Mouse (Mus musculus): Measurements from ENCODE around the gene Pxt1.

DNA sequence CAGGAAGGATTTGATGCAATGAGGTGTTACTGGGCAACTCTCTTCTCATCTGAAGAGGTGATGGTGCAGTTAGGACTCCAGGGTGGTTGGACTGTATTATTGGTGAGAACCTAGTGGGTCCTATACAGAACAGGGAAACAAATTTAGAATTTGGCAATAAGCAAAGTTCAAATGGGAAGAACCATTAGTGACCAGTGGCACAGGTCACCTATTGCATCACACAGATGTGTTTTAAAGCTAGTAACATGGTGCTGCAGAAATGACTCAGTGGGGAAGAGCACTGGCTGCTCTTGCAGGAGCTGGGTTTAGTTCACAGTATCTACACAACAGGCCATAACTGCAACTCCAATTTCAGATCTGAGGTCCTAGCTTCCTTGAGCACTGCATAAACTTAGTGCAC is 26.5 kb upstream of the Pxt1 start:
- TF ChIP-seq EP300 (IDR thresholded peaks at IDR 0.05; ENCODE audit: insufficient read depth, low read depth, low read length): no peak
- TF ChIP-seq POLR2A (IDR thresholded peaks at IDR 0.05; ENCODE audit: insufficient read depth, low read depth, low read length): no peak

Data from heart, adult 2 months (tissue).